Mouse (Mus musculus): ENCODE results near the gene Plxnb2.

Plxnb2 gene

GRCm38 (mm10) chr15:89180571-89181229 is at the start of gene Plxnb2:
Plxnb2 (minus strand) TSS chr15:89180788.
- in situ Hi-C loops (cut with MboI; ENCODE audit: unreplicated experiment in 2 of 2), result no loop called here

DNA sequence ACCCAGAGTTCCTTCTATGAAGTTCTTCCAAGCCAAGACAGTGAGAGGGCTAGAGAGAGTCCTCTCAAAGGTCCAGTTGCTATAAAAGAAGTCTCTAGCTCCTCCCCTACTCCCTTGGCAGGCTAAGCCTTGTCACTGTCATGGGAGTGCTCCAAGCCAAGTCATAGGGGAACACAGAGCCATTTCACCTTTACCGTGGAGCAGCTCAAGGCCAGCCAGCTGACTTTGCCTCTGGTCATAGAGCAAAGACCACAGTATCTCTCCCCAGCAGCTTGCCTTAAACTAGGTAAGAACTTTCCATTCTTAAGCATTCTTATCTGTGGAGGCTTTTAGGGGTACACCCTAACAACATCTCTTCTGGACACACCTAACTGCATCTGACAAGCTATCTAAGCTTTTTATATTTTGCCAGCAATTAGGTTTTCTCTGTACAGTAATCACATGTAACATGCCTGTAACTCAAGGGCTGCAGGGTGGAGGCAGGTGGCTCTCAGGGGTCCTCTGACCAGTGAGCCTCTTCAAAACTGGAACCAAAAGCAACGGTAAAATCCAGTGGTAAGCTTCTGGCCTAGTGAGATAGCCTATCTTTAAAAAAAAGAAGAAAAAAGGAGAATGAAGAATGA is 35.1 kb upstream of the Plxnb2 start:
- in situ Hi-C loops (cut with MboI; ENCODE audit: unreplicated experiment in 2 of 2), result loop anchor here (10.0 to 25.0 kb wide), 3 partner anchors 103 to 378 kb away; partner anchors contain the start of genes Tubgcp6 (in 2 of the 2), Lmf2 (in 1 of the 2) and Ncaph2 (in 1 of the 2)

DNA sequence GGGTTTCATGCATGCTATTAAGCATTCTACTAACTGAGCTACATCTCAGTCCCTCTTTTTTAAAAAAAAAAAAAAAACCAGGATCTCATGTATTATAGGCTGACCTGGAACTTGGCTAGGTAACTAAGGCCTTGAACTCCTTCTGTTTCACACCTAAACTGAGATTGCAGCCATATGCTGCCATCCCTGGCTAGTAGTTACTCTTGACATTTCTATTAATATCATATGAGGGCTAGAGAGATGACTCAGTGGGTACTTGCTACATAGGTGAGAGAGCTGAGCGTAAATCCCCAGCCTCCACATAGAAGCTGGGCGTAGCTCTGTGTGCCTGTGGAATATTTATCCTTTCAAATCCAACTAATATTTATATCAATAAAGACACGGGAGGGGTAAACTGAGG is 34.4 kb upstream of the Plxnb2 start:
- in situ Hi-C loops (cut with MboI; ENCODE audit: unreplicated experiment in 2 of 2), result loop anchor here (5.0 to 25.0 kb wide), 4 partner anchors 103 to 378 kb away; partner anchors contain the start of genes Tubgcp6 (in 2 of the 2), Lmf2 (in 1 of the 2), Ncaph2 (in 1 of the 2) and Sco2 (in 1 of the 2)

DNA sequence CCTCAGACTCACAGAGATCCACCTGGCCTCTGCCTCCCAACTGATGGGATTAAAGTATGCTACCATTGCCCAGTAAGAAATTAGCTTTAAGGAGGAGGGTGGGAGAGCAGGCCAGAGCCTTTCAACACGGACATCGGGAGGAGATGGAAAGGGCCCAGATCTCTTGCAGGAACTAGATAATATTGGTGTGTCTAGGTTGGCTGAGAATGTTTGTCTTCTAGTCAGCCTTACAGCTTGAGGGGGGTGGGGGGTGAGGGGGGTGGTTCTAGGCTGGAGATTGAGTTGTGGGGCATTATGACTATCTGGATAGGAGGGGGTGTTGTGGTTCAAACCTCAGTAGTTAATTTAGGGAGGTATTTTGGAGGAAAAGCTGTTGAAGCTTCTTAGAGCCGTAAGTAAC is 32.9 kb upstream of the Plxnb2 start:
- in situ Hi-C loops (cut with MboI; ENCODE audit: unreplicated experiment in 2 of 2), result loop anchor here (5.0 to 25.0 kb wide), 4 partner anchors 101 to 376 kb away; partner anchors contain the start of genes Tubgcp6 (in 2 of the 2), Lmf2 (in 1 of the 2), Ncaph2 (in 1 of the 2) and Sco2 (in 1 of the 2)

DNA sequence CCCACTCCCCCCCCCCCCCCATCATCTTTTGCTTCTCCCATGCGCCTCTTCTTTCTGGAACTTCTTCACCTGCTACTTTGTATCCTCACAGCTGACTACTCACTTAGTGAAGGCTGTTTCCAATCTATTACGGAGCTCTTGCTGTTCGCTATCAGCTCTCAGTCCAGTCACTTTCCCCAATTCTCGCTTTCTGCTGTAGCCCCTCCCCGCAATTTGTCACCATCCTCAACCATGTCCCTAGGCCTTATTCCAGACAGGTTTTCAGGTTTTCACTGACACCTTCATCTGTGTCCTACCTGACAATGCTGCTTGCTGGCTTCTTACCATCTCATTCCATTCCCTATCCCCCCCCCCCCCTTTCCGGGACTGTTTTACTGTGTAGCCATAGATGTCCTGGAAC is 31.9 kb upstream of the Plxnb2 start:
- in situ Hi-C loops (cut with MboI; ENCODE audit: unreplicated experiment in 2 of 2), result loop anchor here (5.0 to 25.0 kb wide), 4 partner anchors 100 to 375 kb away; partner anchors contain the start of genes Tubgcp6 (in 2 of the 2), Lmf2 (in 1 of the 2), Ncaph2 (in 1 of the 2) and Sco2 (in 1 of the 2)

- in situ Hi-C loops (cut with MboI; ENCODE audit: unreplicated experiment in 2 of 2), result loop anchor here (5.0 to 25.0 kb wide), 4 partner anchors 100 to 375 kb away; partner anchors contain the start of genes Tubgcp6 (in 2 of the 2), Lmf2 (in 1 of the 2), Ncaph2 (in 1 of the 2) and Sco2 (in 1 of the 2)
Measured at GRCm38 (mm10) chr15:89211716-89212461, 31.3 kb upstream of the Plxnb2 start.

- in situ Hi-C loops (cut with MboI; ENCODE audit: unreplicated experiment in 2 of 2), result loop anchor here (5.0 to 25.0 kb wide), 4 partner anchors 99 to 374 kb away; partner anchors contain the start of genes Tubgcp6 (in 2 of the 2), Lmf2 (in 1 of the 2), Ncaph2 (in 1 of the 2) and Sco2 (in 1 of the 2)
Measured at GRCm38 (mm10) chr15:89210915-89211715, 30.5 kb upstream of the Plxnb2 start, which contains the start of gene Ppp6r2. Ppp6r2 (plus strand) TSS chr15:89211553.

DNA sequence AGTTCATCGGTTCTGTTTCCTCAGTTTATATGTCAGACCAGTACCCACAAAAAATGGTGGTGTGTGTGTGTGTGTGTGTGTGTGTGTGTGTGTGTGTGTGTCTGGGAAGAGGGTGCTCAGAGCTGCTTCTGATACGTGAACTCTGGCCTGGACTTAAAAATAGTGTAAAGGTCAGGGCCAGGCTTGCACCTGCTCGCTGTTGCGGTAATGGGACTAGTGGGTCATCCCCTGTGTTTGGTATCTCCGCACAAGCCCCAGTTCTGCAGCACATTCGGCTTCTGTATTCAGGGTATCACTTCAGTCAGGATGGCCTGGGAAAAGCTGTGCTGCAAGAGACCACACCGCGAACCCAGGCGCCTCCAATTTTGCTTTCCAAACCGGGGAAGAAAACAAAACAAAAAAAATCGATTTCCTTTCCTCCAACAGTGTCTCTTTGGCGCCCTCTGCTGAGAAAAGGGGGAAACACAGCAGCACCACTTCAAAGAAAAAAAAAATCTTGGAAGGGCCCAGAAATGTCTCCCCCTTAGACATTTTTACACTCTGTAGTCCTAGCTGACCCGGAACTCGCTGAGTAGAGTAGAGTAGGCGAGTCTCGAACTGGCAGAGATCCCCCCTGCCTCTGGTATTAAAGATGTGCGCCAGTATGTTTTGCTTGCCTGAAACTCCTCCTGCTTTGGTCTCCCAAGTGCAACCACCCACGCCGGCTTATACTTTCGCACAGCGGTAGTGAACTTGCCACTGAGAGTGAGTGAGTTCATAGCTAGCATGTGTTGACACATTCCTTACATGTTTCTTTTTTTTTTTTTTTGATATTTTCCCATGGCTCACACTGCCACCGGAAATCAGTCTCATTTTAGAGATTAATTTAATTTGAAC is 29.5 kb upstream of the Plxnb2 start:
- in situ Hi-C loops (cut with MboI; ENCODE audit: unreplicated experiment in 2 of 2), result loop anchor here (5.0 to 25.0 kb wide), 5 partner anchors 53 to 373 kb away; partner anchors contain the start of genes Tubgcp6 (in 2 of the 2), Lmf2 (in 1 of the 2), Ncaph2 (in 1 of the 2) and Sco2 (in 1 of the 2)

DNA sequence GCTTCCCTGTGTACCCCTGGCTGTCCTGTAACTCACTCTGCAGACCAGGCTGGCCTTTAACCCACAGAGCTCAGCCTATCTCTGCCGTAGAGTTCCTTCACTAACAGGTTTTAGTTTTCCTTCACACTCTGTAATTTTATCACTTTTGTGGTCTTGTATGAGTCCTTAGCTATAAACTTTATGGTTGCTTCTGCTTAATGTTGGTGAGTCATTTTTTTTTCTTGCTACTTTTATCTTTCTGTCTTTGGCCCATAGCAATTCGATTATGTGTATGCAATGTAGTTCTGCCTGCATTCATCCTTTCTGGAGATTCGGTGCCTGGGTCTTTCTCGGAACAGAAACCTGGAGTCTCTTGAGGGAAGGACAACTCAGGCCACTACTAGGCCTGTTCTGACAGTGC is 26.9 kb upstream of the Plxnb2 start:
- in situ Hi-C loops (cut with MboI; ENCODE audit: unreplicated experiment in 2 of 2), result loop anchor here (5.0 to 25.0 kb wide), 3 partner anchors 50 to 370 kb away; partner anchors contain the start of gene Tubgcp6 (in 2 of the 2)

DNA sequence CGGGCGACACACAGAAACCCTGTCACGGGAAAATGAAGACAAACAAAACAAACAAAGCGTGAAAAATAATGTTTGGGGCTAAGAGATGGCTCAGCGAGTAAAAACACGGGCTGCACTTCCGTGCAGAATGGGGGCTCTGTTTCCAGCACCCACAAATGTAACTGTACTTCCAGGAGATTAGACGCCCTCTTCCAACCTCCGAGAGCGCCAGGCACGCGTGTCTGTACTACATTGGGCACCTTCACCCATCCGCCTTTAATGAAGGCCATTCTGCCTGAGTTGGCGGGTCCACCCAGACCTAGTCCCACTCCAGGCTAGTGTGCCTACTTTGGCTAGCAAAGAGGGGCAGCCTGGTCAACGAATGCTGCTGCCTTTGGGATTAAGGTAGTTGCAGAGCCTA is 16.5 kb upstream of the Plxnb2 start:
- in situ Hi-C loops (cut with MboI; ENCODE audit: unreplicated experiment in 2 of 2), result no loop called here

DNA sequence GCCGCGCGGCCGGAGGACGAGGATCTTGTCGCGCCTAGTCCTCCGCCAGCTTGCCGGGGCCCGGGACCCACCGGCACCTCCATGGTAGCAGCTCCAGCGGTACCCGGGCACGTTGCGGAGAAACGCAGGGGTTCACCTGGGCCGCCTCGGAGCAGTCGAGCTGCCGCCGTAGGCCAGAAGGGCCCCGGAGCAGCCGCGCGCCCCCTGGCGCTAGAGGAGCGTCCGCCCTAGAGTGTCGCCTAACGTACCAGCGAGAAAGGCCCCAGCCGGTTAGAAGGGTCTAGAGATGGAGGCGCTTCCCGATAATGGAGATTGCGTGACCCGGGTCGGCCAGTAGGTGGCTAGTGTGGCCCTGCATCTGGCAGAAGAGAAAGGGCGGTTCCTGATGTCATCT is 15.7 kb upstream of the Plxnb2 start, which contains the start of gene Dennd6b:
Dennd6b (minus strand) TSS at position 184 of the 394 bp plus-strand sequence.
- in situ Hi-C loops (cut with MboI; ENCODE audit: unreplicated experiment in 2 of 2), result no loop called here

DNA sequence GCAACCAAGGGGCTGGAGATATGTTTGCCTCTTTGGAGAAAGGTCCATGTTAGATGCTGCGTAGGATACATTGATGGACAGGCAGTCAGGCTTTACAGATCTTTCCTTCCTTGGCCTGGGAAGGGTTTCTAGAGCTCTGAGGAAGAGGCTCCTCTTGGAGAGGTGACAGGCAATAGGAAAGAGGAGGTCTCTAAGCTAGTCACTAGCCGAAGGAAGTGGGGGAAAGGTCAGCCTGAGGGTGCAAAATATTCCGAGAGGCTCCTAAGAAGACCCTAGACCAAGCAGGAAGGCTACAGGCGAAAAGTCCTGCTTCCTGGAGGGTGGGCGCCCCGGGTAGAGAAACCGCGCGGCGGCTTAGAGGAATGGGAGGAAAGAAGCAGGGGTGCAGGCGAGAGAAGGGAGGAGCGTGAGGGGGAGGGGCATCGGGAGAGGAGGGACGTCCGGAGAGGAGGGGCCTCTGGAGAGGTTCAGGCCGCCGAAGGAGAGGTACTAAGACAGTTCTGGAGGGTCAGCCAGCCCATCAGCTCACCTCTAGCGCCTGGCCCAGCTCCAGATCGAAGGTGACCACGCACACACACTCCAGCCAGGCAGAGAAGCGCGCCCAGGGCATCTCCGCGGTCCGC is 15.2 kb upstream of the Plxnb2 start:
- in situ Hi-C loops (cut with MboI; ENCODE audit: unreplicated experiment in 2 of 2), result no loop called here

GRCm38 (mm10) chr15:89195261-89195681 is 14.7 kb upstream of the Plxnb2 start:
- in situ Hi-C loops (cut with MboI; ENCODE audit: unreplicated experiment in 2 of 2), result no loop called here

DNA sequence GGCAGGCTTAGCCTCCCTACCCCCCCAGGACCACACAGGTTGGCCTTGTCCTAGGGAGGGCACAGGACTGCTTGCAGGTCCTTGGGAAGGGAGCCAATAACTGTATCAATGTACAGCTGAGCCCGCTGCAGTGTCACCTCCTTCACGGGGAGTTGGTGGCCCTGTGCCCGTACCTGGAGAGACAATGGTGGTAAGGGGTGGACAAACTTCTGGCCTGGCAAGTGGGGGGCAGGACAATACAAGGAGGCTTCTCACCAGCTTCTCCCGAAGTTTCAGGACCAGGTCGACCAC is 4.3 kb upstream of the Plxnb2 start:
- in situ Hi-C loops (cut with MboI; ENCODE audit: unreplicated experiment in 2 of 2), result no loop called here

DNA sequence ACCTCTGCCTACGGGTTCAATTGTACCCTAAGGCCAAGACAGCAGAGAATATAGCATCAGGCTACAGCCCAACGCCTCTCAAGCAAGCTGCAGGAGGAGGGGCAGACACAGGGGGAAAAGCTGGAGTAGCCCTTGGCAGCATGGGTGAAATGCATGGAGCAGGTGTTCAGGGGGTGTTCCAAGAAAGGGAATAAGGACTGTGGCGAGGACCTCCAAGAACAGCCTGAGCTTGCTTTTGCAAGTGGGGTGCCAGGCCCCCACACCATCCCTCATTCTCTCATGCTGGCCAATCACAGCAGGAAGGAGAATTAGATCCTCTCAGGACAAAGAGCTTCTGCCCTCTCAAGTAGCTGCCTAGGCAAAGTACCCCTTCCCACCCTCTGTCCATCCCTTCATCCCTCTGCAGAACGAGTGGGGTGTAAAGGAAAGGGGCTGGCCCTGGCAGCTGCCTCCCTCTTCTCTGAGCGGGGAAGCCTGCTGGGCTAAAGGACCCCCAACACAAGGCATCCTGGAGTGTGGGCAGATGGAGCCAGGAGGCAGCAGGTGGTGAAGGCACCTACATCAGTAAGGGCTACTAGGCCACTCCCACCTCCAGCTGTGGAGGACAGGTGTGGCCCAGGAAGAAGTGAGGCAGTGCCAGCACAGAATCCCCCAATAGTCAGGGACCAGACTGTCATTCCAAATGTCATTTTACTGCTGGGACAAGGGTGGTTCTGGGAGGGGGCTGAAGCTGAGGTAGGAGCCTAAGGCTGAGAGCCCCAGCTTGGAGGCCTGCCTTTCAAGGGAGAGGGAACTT is 3.8 kb upstream of the Plxnb2 start:
- in situ Hi-C loops (cut with MboI; ENCODE audit: unreplicated experiment in 2 of 2), result no loop called here

GRCm38 (mm10) chr15:89182842-89183241 is 2.3 kb upstream of the Plxnb2 start:
- in situ Hi-C loops (cut with MboI; ENCODE audit: unreplicated experiment in 2 of 2), result no loop called here

- in situ Hi-C loops (cut with MboI; ENCODE audit: unreplicated experiment in 2 of 2), result no loop called here
Measured at GRCm38 (mm10) chr15:89182328-89182741, 1.7 kb upstream of the Plxnb2 start.

Measured in v-Abl transformed pro-B cells (cell line).